Mouse (Mus musculus): ENCODE results near the gene Gm20388. TPM values are rescaled to one million over a fixed set of nuclear protein-coding genes. Genes with fewer than 3 reads are reported as not detected.

The Gm20388 gene
- polyA plus RNA-seq, 1 experiment from 2014 or later = not detected

GRCm38 (mm10) chr8:124294900-124295299 lies 4384.3 kb downstream of the Gm20388 start:
- Histone ChIP-seq H3K4me1 (ENCODE audit: control insufficient read depth, insufficient read depth, low read length) (peaks cover 15% of the 10 kb centered on the region; the same call in 1 of the 2 replicates), H3K27me3 (ENCODE audit: control insufficient read depth, insufficient read depth, low read length) (no peaks in the 10 kb centered on the region), H3K9me3 (ENCODE audit: control insufficient read depth, low read length) (no peaks in the 10 kb centered on the region), H3K27ac (ENCODE audit: low read depth, low read length) (no peak overlapping the region), H3K4me2 (replicated peaks; ENCODE audit: low read depth, low read length) (no peak overlapping the region), H3K9ac (ENCODE audit: low read depth, low read length) (no peak overlapping the region), H3K36me3 (ENCODE audit: control insufficient read depth, insufficient read depth, low read length) (no peaks in the 10 kb centered on the region), H3K4me3 (ENCODE audit: low read length) (no peak overlapping the region)
- no peak for ATAC-seq (ENCODE audit: low FRiP score, low TSS enrichment)
- 51% methylated on average over 10 of the region's 10 CpGs for WGBS

DNA sequence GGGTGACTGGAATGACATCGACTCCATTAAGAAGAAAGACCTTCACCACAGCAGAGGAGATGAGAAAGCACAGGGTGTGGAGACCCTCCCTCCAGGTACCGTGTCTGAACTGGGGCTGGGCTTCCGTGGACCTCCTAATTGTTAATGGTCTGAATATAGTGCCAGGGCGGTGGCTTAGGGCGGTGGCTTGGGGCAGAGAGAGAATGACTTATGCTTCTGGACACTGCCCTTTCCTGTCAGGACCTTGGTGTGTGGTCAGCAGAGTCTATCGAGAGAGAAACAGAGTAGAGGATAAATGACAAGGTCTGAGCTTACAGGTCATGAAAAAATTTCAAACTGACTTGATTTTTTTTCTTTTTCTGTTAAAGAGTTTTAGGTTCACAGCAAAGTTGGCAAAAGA lies 4384.7 kb downstream of the Gm20388 start:
- H3K9ac ChIP-seq (ENCODE audit: low read depth, low read length) = no peak overlapping the region
- H3K4me3 ChIP-seq (ENCODE audit: low read length) = no peak overlapping the region
- H3K9me3 ChIP-seq (ENCODE audit: control insufficient read depth, low read length) = no peaks in the 10 kb centered on the region
- 60% methylated on average over 6 of the region's 6 CpGs for WGBS
- no peak overlapping the region for H3K27ac ChIP-seq (ENCODE audit: low read depth, low read length)
- no peak for ATAC-seq (ENCODE audit: low FRiP score, low TSS enrichment)
- H3K4me1 ChIP-seq (ENCODE audit: control insufficient read depth, insufficient read depth, low read length) = peaks cover 15% of the 10 kb centered on the region; the same call in 1 of the 2 replicates
- H3K36me3 ChIP-seq (ENCODE audit: control insufficient read depth, insufficient read depth, low read length) = no peaks in the 10 kb centered on the region
- no peak overlapping the region for H3K4me2 ChIP-seq (replicated peaks; ENCODE audit: low read depth, low read length)
- H3K27me3 ChIP-seq (ENCODE audit: control insufficient read depth, insufficient read depth, low read length) = no peaks in the 10 kb centered on the region

DNA sequence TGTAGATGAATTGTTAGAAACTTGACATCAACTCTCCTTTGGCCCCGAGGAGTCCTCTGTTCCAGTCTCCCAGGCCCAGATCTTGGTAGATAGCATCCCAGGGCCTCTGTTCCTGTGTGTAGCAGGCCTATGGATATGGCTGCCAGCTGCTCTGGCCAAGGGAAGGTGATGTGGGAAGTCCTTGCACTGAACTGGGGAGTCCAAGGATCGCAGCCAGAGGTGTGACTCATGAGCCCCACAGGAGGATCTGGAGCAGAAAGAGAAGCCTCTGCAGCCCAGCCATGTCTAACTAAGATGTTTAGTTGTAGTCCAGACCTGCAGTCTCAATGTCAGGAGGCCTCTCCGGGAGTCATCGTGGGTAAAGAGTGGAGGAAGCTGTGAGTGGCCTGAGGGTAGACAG lies 4390.9 kb downstream of the Gm20388 start:
- Histone ChIP-seq H3K4me1 (ENCODE audit: control insufficient read depth, insufficient read depth, low read length) (peaks cover 5% of the 10 kb centered on the region; the same call in 1 of the 2 replicates), H3K27me3 (ENCODE audit: control insufficient read depth, insufficient read depth, low read length) (no peaks in the 10 kb centered on the region), H3K9me3 (ENCODE audit: control insufficient read depth, low read length) (no peaks in the 10 kb centered on the region), H3K9ac (ENCODE audit: low read depth, low read length) (no peak overlapping the region), H3K27ac (ENCODE audit: low read depth, low read length) (no peak overlapping the region), H3K4me2 (replicated peaks; ENCODE audit: low read depth, low read length) (no peak overlapping the region), H3K36me3 (ENCODE audit: control insufficient read depth, insufficient read depth, low read length) (peaks cover 8% of the 10 kb centered on the region), H3K4me3 (ENCODE audit: low read length) (no peak overlapping the region)
- 89% methylated on average over 4 of the region's 4 CpGs for WGBS
- ATAC-seq (ENCODE audit: low FRiP score, low TSS enrichment) = no peak

- Histone ChIP-seq H3K4me1 (ENCODE audit: control insufficient read depth, insufficient read depth, low read length) (peaks cover 5% of the 10 kb centered on the region; the same call in 1 of the 2 replicates), H3K36me3 (ENCODE audit: control insufficient read depth, insufficient read depth, low read length) (peaks cover 8% of the 10 kb centered on the region), H3K9ac (ENCODE audit: low read depth, low read length) (no peak overlapping the region), H3K9me3 (ENCODE audit: control insufficient read depth, low read length) (no peaks in the 10 kb centered on the region), H3K4me3 (ENCODE audit: low read length) (no peak overlapping the region), H3K4me2 (replicated peaks; ENCODE audit: low read depth, low read length) (no peak overlapping the region), H3K27ac (ENCODE audit: low read depth, low read length) (no peak overlapping the region), H3K27me3 (ENCODE audit: control insufficient read depth, insufficient read depth, low read length) (no peaks in the 10 kb centered on the region)
- 74% methylated on average over 7 of the region's 7 CpGs for WGBS
- no peak for ATAC-seq (ENCODE audit: low FRiP score, low TSS enrichment)
Observed at GRCm38 (mm10) chr8:124301935-124302555, 4391.4 kb downstream of the Gm20388 start.

DNA sequence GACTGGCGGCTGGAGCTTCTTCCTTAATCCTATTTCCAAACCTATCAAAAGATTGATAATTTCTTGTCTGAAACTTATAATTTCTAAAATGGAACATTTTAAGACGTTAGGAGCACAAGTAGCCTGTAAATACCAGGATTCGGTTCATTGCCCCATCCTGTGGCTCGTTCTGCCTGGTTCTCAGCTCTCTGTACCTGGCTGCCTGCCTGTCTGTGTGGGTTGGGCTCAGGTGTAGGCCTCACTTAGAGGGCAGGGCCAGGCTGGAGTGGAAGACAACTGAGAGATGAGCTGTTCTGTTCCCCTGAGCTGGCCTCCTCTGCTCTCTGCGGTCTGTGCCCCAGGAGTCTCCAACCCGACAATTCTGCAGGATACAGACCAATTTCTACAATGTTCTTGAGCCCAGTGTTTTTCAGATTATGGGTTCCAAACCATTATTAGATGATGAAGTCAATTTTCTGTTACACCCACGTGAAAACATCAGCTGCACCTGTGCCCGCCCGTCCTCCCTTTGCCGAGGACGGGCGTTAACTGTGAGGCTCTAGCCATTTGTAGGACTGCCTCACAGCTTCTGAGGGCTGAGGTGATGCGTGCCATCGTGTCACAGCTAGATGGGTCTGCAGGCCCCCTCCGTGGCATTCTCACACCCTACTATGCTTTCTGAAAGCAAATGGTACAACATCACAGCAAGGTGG lies 4392.7 kb downstream of the Gm20388 start:
- H3K27me3 ChIP-seq (ENCODE audit: control insufficient read depth, insufficient read depth, low read length) = no peaks in the 10 kb centered on the region
- H3K9ac ChIP-seq (ENCODE audit: low read depth, low read length) = no peak overlapping the region
- H3K4me1 ChIP-seq (ENCODE audit: control insufficient read depth, insufficient read depth, low read length) = peaks cover 5% of the 10 kb centered on the region; the same call in 1 of the 2 replicates
- no peak overlapping the region for H3K4me3 ChIP-seq (ENCODE audit: low read length)
- H3K36me3 ChIP-seq (ENCODE audit: control insufficient read depth, insufficient read depth, low read length) = peaks cover 8% of the 10 kb centered on the region
- no peak for ATAC-seq (ENCODE audit: low FRiP score, low TSS enrichment)
- no peak overlapping the region for H3K4me2 ChIP-seq (replicated peaks; ENCODE audit: low read depth, low read length)
- H3K27ac ChIP-seq (ENCODE audit: low read depth, low read length) = no peak overlapping the region
- H3K9me3 ChIP-seq (ENCODE audit: control insufficient read depth, low read length) = no peaks in the 10 kb centered on the region
- WGBS = 64% methylated on average over 15 of the region's 15 CpGs

DNA sequence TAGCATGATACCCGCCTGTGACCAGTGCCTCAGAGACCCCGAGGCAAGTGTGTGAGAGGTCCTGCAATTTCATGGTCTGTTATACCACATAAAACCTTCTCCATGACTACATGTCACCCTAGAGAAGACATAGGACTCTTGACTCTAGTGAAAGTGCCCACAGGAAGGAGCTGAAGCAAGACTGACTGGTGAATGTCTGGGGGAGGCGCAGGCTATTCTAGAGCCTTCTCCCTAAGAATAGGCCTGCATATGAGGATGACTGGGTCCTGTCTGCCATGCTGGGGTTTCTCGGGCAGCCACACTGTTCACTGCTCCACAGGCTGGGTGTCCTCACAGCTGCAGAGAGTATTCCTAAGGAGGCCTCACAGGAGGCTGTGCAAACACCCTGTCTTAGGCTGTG lies 4393.5 kb downstream of the Gm20388 start:
- H3K27ac ChIP-seq (ENCODE audit: low read depth, low read length) = no peak overlapping the region
- ATAC-seq (ENCODE audit: low FRiP score, low TSS enrichment) = no peak
- WGBS = 61% methylated on average over 4 of the region's 4 CpGs

DNA sequence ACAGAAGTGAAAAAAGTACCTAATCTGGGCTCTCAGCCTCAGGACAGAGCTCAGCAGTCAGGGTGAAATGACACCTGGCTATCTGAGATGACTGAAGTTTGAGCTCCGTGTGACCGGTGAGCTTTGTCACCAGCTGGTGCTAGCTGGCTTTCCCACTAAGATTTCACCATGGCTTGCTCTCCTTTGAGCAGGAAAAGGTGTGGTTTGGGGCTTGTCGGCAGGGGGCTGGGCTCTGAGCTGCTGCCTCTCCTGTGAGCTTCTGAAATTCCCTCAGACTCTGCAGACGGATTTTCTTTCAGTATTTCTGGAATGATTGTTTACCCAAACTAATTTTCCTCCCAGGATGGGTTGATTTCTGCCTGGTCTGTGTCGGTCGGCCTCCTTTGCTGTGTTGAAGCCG lies 4395.9 kb downstream of the Gm20388 start:
- 48% methylated on average over 7 of the region's 7 CpGs for WGBS
- peaks cover 14% of the 10 kb centered on the region for H3K36me3 ChIP-seq (ENCODE audit: control insufficient read depth, insufficient read depth, low read length)
- no peak for ATAC-seq (ENCODE audit: low FRiP score, low TSS enrichment)
- H3K4me1 ChIP-seq (ENCODE audit: control insufficient read depth, insufficient read depth, low read length) = peaks cover 5% of the 10 kb centered on the region; the same call in 1 of the 2 replicates
- H3K9me3 ChIP-seq (ENCODE audit: control insufficient read depth, low read length) = no peaks in the 10 kb centered on the region
- no peak overlapping the region for H3K27ac ChIP-seq (ENCODE audit: low read depth, low read length)
- no peaks in the 10 kb centered on the region for H3K27me3 ChIP-seq (ENCODE audit: control insufficient read depth, insufficient read depth, low read length)
- no peak overlapping the region for H3K9ac ChIP-seq (ENCODE audit: low read depth, low read length)
- H3K4me2 ChIP-seq (replicated peaks; ENCODE audit: low read depth, low read length) = no peak overlapping the region
- H3K4me3 ChIP-seq (ENCODE audit: low read length) = no peak overlapping the region

More for the DNA sequence above, 4393.5 kb downstream of the Gm20388 start:
- peaks cover 5% of the 10 kb centered on the region; the same call in 1 of the 2 replicates for H3K4me1 ChIP-seq (ENCODE audit: control insufficient read depth, insufficient read depth, low read length)
- H3K4me2 ChIP-seq (replicated peaks; ENCODE audit: low read depth, low read length) = no peak overlapping the region
- H3K9ac ChIP-seq (ENCODE audit: low read depth, low read length) = no peak overlapping the region
- no peak overlapping the region for H3K4me3 ChIP-seq (ENCODE audit: low read length)
- H3K9me3 ChIP-seq (ENCODE audit: control insufficient read depth, low read length) = no peaks in the 10 kb centered on the region
- peaks cover 8% of the 10 kb centered on the region for H3K36me3 ChIP-seq (ENCODE audit: control insufficient read depth, insufficient read depth, low read length)
- no peaks in the 10 kb centered on the region for H3K27me3 ChIP-seq (ENCODE audit: control insufficient read depth, insufficient read depth, low read length)

- no peaks in the 10 kb centered on the region for H3K27me3 ChIP-seq (ENCODE audit: control insufficient read depth, insufficient read depth, low read length)
- WGBS = 85% methylated on average over 10 of the region's 10 CpGs
- no peaks in the 10 kb centered on the region for H3K9me3 ChIP-seq (ENCODE audit: control insufficient read depth, low read length)
- peaks cover 14% of the 10 kb centered on the region for H3K36me3 ChIP-seq (ENCODE audit: control insufficient read depth, insufficient read depth, low read length)
- no peak overlapping the region for H3K4me2 ChIP-seq (replicated peaks; ENCODE audit: low read depth, low read length)
- ATAC-seq (ENCODE audit: low FRiP score, low TSS enrichment) = no peak
- H3K4me1 ChIP-seq (ENCODE audit: control insufficient read depth, insufficient read depth, low read length) = peaks cover 3% of the 10 kb centered on the region; the same call in 1 of the 2 replicates
- H3K4me3 ChIP-seq (ENCODE audit: low read length) = no peak overlapping the region
- H3K9ac ChIP-seq (ENCODE audit: low read depth, low read length) = no peak overlapping the region
- no peak overlapping the region for H3K27ac ChIP-seq (ENCODE audit: low read depth, low read length)
Observed at GRCm38 (mm10) chr8:124307700-124308099, 4397.1 kb downstream of the Gm20388 start.

DNA sequence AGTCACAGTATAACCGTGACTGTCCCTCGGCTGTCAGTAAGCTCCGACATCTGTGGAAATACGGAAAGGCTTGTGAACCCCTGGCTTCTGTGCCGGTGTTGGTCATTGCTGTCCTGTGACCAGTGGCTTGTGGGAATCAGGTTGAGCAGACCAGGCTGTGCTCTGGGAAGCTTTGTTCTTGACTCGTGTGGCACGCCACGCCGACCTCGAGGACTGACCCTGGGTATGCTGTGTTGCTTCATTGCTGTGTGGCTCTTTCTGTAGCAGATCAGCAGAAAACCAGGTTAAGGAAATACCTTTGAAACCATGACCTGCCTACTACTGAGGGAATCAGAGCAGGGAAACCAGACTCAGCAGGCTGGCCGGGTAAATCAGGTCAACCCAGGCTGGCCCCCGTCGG lies 4399.9 kb downstream of the Gm20388 start:
- ATAC-seq (ENCODE audit: low FRiP score, low TSS enrichment) = no peak
- H3K4me1 ChIP-seq (ENCODE audit: control insufficient read depth, insufficient read depth, low read length) = peaks cover 5% of the 10 kb centered on the region
- no peak overlapping the region for H3K4me3 ChIP-seq (ENCODE audit: low read length)
- no peak overlapping the region for H3K9ac ChIP-seq (ENCODE audit: low read depth, low read length)
- peaks cover 12% of the 10 kb centered on the region for H3K36me3 ChIP-seq (ENCODE audit: control insufficient read depth, insufficient read depth, low read length)
- no peak overlapping the region for H3K4me2 ChIP-seq (replicated peaks; ENCODE audit: low read depth, low read length)
- 83% methylated on average over 13 of the region's 13 CpGs for WGBS
- H3K9me3 ChIP-seq (ENCODE audit: control insufficient read depth, low read length) = no peaks in the 10 kb centered on the region
- H3K27me3 ChIP-seq (ENCODE audit: control insufficient read depth, insufficient read depth, low read length) = no peaks in the 10 kb centered on the region
- no peak overlapping the region for H3K27ac ChIP-seq (ENCODE audit: low read depth, low read length)
